Mouse (Mus musculus) CD4-positive naive resting alpha-beta T cell, adult 76 days (primary cell): ENCODE results near the gene Diablo. TPM values are rescaled to one million over a fixed set of nuclear protein-coding genes. Genes with fewer than 3 reads are reported as not detected.

Source experiments
- total RNA-seq: library from RNA; stranded (reverse); gene quantifications from one replicate; pipeline ENCODE4 v1.2.4, GENCODE M21; 2023

Gene Diablo
- 51.0 TPM for total RNA-seq

DNA sequence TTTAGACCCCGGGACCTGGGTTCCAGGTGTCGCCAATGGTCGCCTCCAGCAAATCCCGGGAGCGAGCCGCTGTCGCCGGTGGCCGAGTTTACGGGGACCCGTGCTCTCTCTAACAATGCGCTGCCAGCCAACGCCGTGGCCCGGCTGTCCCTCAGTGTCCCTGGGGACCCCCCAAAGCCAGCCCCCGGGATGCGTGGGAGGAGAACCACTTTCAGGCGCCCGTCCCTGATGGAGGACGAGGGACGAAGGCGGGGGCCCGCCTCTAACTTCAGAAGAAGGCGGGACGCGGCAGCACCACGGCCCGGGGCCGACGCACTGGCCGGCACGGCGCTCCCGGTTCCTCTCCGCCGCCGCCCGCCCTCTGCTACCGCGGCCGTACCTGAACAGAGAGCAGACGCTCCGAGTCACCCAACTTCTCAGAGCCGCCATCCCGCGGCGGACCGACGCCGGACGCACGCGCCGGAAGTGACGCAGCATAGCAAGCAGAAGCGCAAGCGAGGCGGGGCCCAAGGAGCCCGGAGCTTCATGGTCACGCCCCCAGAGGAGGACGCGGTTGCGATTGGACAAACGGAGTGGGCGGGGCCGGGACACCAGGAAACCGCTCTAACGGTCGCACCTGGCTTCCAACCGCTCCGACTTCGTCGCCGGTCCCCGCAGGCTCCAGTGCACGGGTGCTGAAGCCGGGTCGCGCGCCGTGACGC lies at the start of gene Diablo:
Gene Diablo, minus strand, starts transcription at position 485 of the 701 bp plus-strand sequence.

DNA sequence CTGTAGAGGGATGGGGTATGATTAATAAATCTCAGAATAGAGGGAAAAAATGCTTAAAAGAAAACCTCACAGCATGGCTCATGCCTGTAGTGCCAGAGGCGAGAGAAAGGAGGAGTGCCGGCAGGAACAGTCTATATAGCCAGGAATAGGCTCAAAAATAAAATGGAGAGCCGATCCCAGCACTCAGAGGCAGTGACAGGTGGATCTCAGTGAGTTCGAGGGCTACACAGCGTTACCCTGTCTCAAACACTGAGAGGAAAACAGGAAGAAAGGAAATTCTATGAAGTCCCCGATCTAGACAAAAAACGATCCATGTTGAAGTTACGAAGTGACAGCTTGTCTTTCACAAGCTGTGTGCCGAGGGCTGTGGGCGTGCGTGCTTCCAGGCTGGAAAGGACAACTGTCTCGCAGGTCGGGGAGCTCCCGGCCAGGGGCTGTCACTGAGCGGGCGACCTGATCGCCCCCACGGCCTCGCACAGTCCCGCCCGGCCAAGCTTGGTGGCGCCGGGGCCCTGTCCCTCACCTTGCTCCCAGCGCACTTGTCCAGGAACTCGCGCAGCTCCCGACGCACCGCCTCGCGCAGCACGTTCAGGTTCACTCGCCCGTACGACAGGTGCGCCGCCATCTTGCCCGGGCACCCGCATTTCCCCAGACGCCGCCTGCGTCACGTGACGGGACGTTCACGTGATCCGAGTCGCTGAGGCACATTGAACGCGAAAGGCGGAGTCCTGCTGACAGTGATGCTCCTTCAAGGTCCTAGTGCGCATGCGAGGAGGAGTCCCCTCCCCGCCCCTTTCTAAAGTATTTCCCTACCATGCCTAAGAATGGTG lies 48.6 kb upstream of the Diablo start, which contains the start of gene Vps33a:
Gene Vps33a, minus strand, starts transcription at position 682 of the 830 bp plus-strand sequence.

DNA sequence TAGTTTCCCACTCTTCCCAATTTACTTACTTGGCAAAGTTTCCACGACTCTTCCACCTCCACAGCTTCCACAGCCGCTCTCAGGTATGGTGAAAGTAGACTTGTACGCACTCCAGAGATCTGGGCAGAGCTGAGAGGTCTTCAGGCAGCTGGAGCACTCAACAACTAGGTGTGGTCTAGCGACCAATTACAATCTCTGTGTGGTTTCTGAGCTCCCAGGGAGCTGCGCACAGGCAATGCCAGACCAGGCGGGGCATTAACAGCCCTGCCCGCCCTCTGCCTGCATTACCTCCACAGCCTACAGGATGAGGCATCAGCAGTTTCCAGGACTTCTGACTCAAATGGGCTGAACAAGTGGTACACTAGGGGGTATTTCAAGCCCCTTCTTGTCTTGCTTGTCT lies 1.3 kb upstream of the Diablo start, which contains the start of gene Gm49027:
Gene Gm49027, minus strand, starts transcription at position 208 of the 400 bp plus-strand sequence.

DNA sequence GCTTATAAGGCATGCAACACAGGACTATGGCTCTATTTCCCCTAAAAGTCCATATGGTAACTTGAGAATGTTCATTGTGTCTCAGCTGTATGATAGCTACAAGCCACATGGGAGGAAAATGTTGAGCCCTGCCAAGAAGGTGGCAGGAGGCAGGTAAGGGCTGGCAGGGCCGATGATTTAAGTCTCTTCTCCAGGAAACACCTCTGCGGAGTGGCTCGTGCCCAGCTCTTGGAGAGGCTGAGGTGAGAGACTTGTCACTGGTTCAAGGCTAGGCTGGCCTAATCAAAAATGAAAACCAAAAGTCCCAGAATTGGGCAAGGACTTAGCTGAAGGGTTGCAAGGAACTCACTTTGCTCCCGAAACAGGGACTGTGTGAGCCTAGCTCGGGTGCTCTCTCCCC lies 13.8 kb downstream of the Diablo start, which contains the start of gene B3gnt4:
Gene B3gnt4, plus strand, starts transcription at position 301 of the 400 bp plus-strand sequence.

DNA sequence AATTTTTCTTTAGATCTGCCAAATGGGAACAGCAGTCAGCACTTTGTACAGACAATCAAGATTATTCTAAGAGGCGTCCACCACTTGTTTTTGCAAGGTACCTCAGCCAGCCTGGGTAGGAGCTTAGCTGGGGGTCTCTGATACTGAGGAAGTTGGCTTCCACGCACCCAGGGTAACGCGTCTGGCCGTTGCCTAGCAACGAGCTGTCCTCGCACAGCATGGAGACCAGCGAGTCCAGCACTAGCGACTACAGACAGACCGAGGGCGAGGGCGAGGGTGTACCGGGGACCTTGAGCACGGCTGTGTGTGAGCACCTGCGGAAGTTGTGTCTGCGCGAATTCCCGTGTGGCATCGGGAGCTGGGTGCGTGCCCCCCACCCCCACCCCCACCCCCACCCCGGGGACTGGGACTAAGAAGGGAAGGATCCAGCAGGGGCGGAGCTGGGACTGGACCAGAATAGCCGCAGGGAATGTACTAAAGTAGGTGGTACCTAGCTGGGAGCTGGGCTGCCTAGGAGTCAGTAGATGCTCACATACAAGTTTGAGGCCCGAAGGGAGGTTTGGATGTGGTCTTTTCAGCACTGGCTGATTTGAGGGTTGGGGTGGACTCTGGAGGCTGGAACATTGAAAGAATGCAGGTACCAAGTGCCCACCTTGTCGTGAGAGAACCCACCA lies 34.7 kb downstream of the Diablo start, which contains the start of the genes Lrrc43 and Il31:
Gene Lrrc43, plus strand, starts transcription at position 194 of the 674 bp plus-strand sequence.
Gene Il31, minus strand, starts transcription at position 378 of the 674 bp plus-strand sequence.

Other genes with a start within 250 kb of the Diablo start
- 18.7 TPM for gene Bcl7a, start 180.3 kb downstream of the Diablo start, total RNA-seq
- gene Mlxip, start 129.4 kb downstream of the Diablo start, total RNA-seq = 97.0 TPM
- gene Lrrc43, start 34.9 kb downstream of the Diablo start, total RNA-seq = not detected
- not detected for gene Il31, start 34.7 kb downstream of the Diablo start, total RNA-seq
- gene B3gnt4, start 13.7 kb downstream of the Diablo start, total RNA-seq = not detected
- gene Gm49027, start 1.3 kb upstream of the Diablo start, total RNA-seq = 6.0 TPM
- gene Vps33a, start 48.9 kb upstream of the Diablo start, total RNA-seq = 40.0 TPM
- 120 TPM for gene Clip1, start 160.4 kb upstream of the Diablo start, total RNA-seq
- 71.2 TPM for gene Zcchc8, start 196.9 kb upstream of the Diablo start, total RNA-seq
- gene Rsrc2, start 225.2 kb upstream of the Diablo start, total RNA-seq = 265 TPM
- 1.8 TPM for gene Kntc1, start 225.5 kb upstream of the Diablo start, total RNA-seq